Mouse (Mus musculus) lung, postnatal 0 days (tissue): Measurements from ENCODE around the gene Nelfe. TPM values are rescaled to one million over a fixed set of nuclear protein-coding genes. Genes with fewer than 3 reads are reported as not detected.
A peak's percentile ranks its signal among the peaks of the same experiment; 100 is the strongest.

ENCODE experiments used
- ATAC-seq: fragments of 200-750 bp; cut with Nextera tagmentation; 2 replicates; pipeline ENCODE4 v1.8.0; 2017; ENCODE audit warnings: moderate library complexity
- DNase-seq: peaks from one replicate; pipeline ENCODE4 v3.0.0-alpha.2; 2016; ENCODE audit warnings: low spot score
- H3K27ac ChIP-seq: fragments of 300-500 bp; sonication (generic); 2 replicates; pipeline ENCODE4 v1.5.1; 2014; ENCODE audit warnings: antibody characterized with exemption, mild to moderate bottlenecking, low read length, mixed read lengths
- H3K27me3 ChIP-seq: fragments of 300-500 bp; sonication (generic); replicated peaks from 2 replicates; pipeline ENCODE4 v1.6.1; 2014; ENCODE audit warnings: low read length, mixed read lengths; ENCODE audit not compliant: insufficient read depth
- H3K36me3 ChIP-seq: fragments of 300-500 bp; sonication (generic); 2 replicates; pipeline ENCODE4 v1.6.1; 2014; ENCODE audit warnings: low read length, mixed read lengths; ENCODE audit not compliant: insufficient read depth
- H3K4me1 ChIP-seq: fragments of 300-500 bp; sonication (generic); 2 replicates; pipeline ENCODE4 v1.6.1; 2014; ENCODE audit warnings: antibody characterized with exemption, low read depth, low read length, mixed read lengths; ENCODE audit not compliant: insufficient read depth
- H3K4me2 ChIP-seq: fragments of 300-500 bp; sonication (generic); replicated peaks from 2 replicates; pipeline ENCODE4 v1.6.1; 2014; ENCODE audit warnings: low read depth, mild to moderate bottlenecking, low read length, moderate library complexity, mixed read lengths
- H3K4me3 ChIP-seq: fragments of 300-500 bp; sonication (generic); 2 replicates; pipeline ENCODE4 v1.5.1; 2014; ENCODE audit warnings: low read depth, low read length
- H3K9ac ChIP-seq: fragments of 300-500 bp; sonication (generic); replicated peaks from 2 replicates; pipeline ENCODE4 v1.6.1; 2014; ENCODE audit warnings: low read depth, mild to moderate bottlenecking
- H3K9me3 ChIP-seq: fragments of 300-500 bp; sonication (generic); 2 replicates; pipeline ENCODE4 v1.6.1; 2016; ENCODE audit warnings: low read length, mixed read lengths
- CTCF ChIP-seq: IDR thresholded peaks from 2 replicates; pipeline ENCODE4 v1.5.1; 2016; ENCODE audit warnings: antibody characterized with exemption, mild to moderate bottlenecking
- EP300 ChIP-seq: IDR thresholded peaks from 2 replicates; pipeline ENCODE4 v1.6.1; 2016; ENCODE audit warnings: antibody characterized with exemption, mild to moderate bottlenecking, control low read depth
- WGBS: fragments of 180-500 bp; shearing (Covaris S2); extraction: QIAGEN DNeasy Blood & Tissue Kit; methylation state at CpG from one replicate; pipeline ENCODE4 v1.1.7; 2014; 5-methylcytosine and 5-hydroxymethylcytosine counted together
- polyA plus RNA-seq: library from polyadenylated mRNA; unstranded; fragments of >200 nt; fragmentation: Nextera tagmentation; extraction: Ambion mirVana; gene quantifications from 2 replicates; pipeline ENCODE4 v1.2.1, GENCODE M21; 2015

The Nelfe gene
- polyA plus RNA-seq, 1 experiment from 2014 or later, result 45.0 TPM

DNA sequence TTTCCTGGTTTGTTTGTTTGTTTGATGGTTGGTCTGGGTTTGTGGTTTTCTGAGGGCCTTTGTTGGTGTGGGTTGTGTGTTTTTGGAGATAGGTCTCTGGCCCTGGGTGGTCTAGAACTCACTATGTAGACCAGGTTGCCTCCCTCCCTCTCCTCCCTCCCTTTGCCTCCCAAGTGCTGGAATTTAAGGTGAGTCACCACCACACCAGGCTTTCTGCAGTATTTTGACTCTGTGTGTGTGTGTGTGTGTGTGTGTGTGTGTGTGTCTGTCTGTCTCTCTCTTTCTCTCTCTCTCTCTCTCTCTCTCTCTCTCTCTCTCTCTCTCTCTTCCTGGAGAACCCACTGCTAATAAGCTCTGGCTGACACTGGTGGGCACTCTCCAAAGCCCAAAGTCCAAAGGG lies 31.0 kb downstream of the Nelfe start:
- Histone ChIP-seq H3K9me3 (no peaks in the 10 kb centered on the region), H3K27ac (no peak overlapping the region), H3K4me3 (no peak overlapping the region), H3K9ac (no peak overlapping the region), H3K27me3 (no peaks in the 10 kb centered on the region), H3K4me1 (no peaks in the 10 kb centered on the region), H3K4me2 (peak overlapping the region; percentile 36), H3K36me3 (no peaks in the 10 kb centered on the region)
- ATAC-seq, result no peak
- no peak for DNase-seq
- TF ChIP-seq CTCF (no peak), EP300 (no peak)

DNA sequence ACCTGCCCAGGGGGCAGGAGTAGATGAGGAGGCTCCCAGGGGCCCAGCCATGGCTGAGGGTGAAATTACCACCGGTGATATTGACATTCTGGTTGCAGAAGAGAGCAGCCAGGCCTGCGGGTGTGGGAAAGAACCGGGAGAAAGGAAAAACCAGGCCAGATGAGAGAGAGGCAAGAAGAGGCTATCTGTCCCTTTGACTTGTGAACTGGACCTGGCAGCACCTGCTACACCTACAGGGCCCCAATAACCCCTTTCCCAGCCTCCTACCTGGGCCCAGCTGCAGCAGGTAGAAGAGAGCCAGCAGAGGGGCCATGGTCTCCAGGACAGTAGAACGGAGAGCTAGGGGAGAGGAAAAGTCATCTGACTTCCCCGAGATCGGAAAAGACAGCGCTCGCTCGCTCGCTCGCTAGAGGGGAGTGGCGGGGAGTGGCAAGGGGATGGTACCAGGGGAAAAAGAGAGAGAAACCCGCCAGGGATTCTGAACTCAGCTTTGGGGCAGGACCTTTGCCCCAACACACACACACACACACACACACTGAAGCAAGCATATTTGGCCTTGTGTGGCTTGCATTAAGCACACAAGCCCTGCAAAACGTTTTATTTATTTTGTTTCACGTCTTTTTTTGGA lies 31.6 kb downstream of the Nelfe start, which contains the start of gene Gm20547:
Gene Gm20547 (minus strand): TSS at position 360 of the 628 bp plus-strand sequence.
- no peak for DNase-seq
- no peak for TF ChIP-seq CTCF
- TF ChIP-seq EP300, result no peak
- WGBS, result 7% methylated on average over 15 of the region's 15 CpGs
- Histone ChIP-seq H3K27me3 (no peaks in the 10 kb centered on the region), H3K4me2 (peak within 1 kb of the TSS; percentile 36), H3K4me1 (no peaks in the 10 kb centered on the region), H3K9ac (no peak within 1 kb of the TSS), H3K9me3 (no peaks in the 10 kb centered on the region), H3K4me3 (no peak within 1 kb of the TSS), H3K27ac (no peak within 1 kb of the TSS), H3K36me3 (no peaks in the 10 kb centered on the region)
- no peak for ATAC-seq

DNA sequence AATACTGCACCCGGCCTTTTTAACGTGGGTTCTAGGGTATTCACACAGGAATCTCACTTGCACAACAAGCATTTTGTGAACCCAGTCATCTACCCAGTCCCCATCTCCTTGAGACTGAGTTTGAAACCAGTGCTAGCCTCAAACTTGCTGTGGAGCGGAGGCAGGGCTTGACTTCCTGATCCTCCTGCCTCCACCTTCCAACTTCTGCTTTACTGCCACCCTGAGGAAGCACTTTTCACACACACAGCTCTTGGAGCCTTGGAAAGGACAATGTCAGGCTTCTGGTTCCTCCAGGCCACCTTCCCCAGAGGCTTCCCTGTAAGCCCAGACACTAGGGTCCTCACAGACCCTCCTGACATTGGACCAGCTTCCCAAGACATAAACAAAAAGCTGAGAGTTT lies 33.1 kb downstream of the Nelfe start:
- H3K9me3 ChIP-seq, result no peaks in the 10 kb centered on the region
- H3K27me3 ChIP-seq, result no peaks in the 10 kb centered on the region
- no peak overlapping the region for H3K9ac ChIP-seq
- H3K4me1 ChIP-seq, result no peaks in the 10 kb centered on the region
- ATAC-seq (no peak), DNase-seq (no peak)
- no peaks in the 10 kb centered on the region for H3K36me3 ChIP-seq
- 72% methylated on average over 3 of the region's 3 CpGs for WGBS
- no peak overlapping the region for H3K4me3 ChIP-seq
- TF ChIP-seq CTCF (peak; percentile 29), EP300 (no peak)
- H3K4me2 ChIP-seq, result no peak overlapping the region
- H3K27ac ChIP-seq, result no peak overlapping the region

DNA sequence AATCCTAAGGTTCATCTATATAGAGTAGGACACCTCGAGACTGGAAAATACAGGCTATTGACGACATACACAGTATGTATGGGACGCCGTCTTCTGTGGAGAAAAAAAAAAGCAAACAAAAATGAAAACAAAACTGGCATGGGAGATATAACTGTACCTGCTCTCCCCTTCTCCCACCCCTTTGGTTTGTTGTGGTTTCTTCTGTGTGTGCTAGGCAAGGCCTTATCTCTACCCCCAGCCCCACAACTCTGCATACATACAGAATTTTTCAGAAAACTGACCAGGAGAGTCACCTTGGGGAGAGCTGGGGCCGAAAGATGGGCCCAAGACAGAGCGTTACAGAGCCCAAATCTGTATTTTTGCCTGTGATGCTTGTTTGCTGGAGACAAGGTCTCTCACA lies 34.5 kb downstream of the Nelfe start:
- Histone ChIP-seq H3K4me2 (no peak overlapping the region), H3K27ac (no peak overlapping the region), H3K9ac (no peak overlapping the region), H3K36me3 (no peaks in the 10 kb centered on the region), H3K4me1 (no peaks in the 10 kb centered on the region), H3K9me3 (no peaks in the 10 kb centered on the region), H3K27me3 (no peaks in the 10 kb centered on the region), H3K4me3 (no peak overlapping the region)
- no peak for TF ChIP-seq EP300
- no peak for TF ChIP-seq CTCF
- 86% methylated on average over 6 of the region's 6 CpGs for WGBS
- DNase-seq, result no peak
- ATAC-seq, result no peak

DNA sequence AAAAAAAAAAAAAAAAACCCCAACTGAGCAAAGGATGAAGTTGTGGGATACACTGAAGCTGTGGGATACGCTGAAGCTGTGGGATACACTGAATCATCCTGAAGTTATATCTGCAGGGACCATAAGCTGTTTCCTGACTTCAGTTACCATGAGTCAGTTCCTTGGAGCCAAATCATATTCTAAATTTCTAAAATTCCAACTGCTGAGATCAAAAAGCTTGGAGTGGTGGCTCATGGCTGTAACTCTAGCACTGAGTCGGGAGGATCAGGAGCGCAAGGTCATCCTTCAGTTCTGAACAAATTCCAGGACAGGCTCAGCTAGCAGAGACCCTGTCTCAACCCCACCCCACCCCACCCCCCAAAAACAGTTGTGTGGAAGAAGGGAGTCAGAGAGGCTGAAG lies 35.4 kb downstream of the Nelfe start:
- ATAC-seq, result no peak
- no peak overlapping the region for H3K27ac ChIP-seq
- H3K9ac ChIP-seq, result no peak overlapping the region
- no peaks in the 10 kb centered on the region for H3K36me3 ChIP-seq
- 69% methylated on average over 3 of the region's 3 CpGs for WGBS
- H3K9me3 ChIP-seq, result no peaks in the 10 kb centered on the region
- no peaks in the 10 kb centered on the region for H3K4me1 ChIP-seq
- TF ChIP-seq CTCF (no peak), EP300 (no peak)
- H3K4me3 ChIP-seq, result no peak overlapping the region
- no peaks in the 10 kb centered on the region for H3K27me3 ChIP-seq
- no peak overlapping the region for H3K4me2 ChIP-seq
- DNase-seq, result no peak

DNA sequence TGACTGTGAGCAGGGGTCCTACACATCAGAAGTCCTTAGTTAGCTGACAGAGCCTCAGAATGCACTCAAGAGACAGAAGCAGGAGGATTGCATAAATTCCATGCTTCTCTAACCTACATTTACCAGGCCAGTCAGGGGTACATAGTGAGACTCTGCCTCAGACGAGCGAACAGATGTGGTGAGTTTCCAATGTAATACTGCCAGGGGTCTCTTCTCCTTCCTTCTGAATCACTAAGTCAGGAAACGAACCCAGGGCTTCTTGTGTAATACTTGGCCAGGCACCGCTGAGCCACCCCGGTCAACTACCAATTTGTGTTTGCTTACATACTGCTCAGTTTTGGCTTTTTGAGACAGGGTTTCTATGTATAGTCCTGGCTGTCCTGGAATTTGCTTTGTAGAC lies 37.8 kb downstream of the Nelfe start:
- 80% methylated on average over 5 of the region's 5 CpGs for WGBS
- H3K4me2 ChIP-seq, result no peak overlapping the region

More for the DNA sequence above, 37.8 kb downstream of the Nelfe start:
- Histone ChIP-seq H3K27ac (no peak overlapping the region), H3K4me3 (no peak overlapping the region), H3K9ac (no peak overlapping the region), H3K9me3 (no peaks in the 10 kb centered on the region), H3K27me3 (no peaks in the 10 kb centered on the region), H3K4me1 (no peaks in the 10 kb centered on the region), H3K36me3 (no peaks in the 10 kb centered on the region)
- no peak for ATAC-seq
- DNase-seq, result no peak
- TF ChIP-seq CTCF (no peak), EP300 (no peak)
